Comparison of ENCODE assay signal across 17 mouse cellular contexts in the genomic region with DNA sequence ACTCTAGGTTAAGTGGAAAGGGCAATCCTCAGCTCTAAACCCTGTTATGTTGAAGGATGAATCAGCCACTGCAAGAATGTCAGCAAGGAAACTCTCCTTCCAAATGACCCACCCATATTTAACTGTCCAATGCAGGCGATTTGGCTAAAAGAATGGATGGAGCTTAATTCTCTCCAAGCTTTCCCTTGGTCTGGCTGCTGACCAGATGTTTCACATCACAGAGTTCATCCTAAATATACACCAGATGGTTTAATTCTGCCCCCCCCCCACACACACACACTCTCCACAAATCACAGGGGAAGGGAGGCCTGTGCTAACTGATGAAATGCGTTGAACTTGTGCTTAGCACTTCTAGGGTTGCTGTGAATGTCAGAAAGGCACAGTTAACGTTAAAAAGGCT. TPM values are rescaled to one million over a fixed set of nuclear protein-coding genes. Genes with fewer than 3 reads are reported as not detected.
DNase-seq lines count a peak whose midpoint lies in the region; ATAC-seq and TF ChIP-seq lines count a peak whose summit lies in the region.
"Had no signal": no experiment of that assay in that cellular context is flagged by ENCODE, and none has a peak within 500 bp of the region (broad histone marks: within the 10 kb centered on the region; RNA-seq: fewer than 3 reads in every experiment).

No protein-coding gene starts in this region.

- DNase-seq in heart, postnatal 4 days: peak; percentile 32
- no peak for DNase-seq in heart, postnatal 36 days
- DNase-seq in lung, postnatal 10 days: peak; percentile 30
- no peak for DNase-seq in lung, postnatal 4 days
- no peak for DNase-seq in urinary bladder, postnatal 4 days (ENCODE audit: low spot score in 2 of 2)
- DNase-seq in thymus, adult 2 months: no peak
- DNase-seq: B cell, adult 2 months; heart, adult 18-20 months; thymus, adult 18-20 months had no signal

- peak overlapping the region; percentile 15; the same call in 1 of the 2 replicates for H3K27ac ChIP-seq in intestine, embryonic 16.5 days (ENCODE audit: low read length)
- peak overlapping the region; percentile 31; the same call in 1 of the 2 replicates for H3K27ac ChIP-seq in stomach, embryonic 16.5 days (ENCODE audit: low read length)
- H3K27ac ChIP-seq in thymus, adult 2 months (ENCODE audit: control insufficient read depth, insufficient read depth, low read length): no peak overlapping the region
- H3K27ac ChIP-seq: embryonic facial prominence, embryonic 13.5 days had no signal

- H3K27me3 ChIP-seq in intestine, embryonic 16.5 days (replicated peaks; ENCODE audit: control insufficient read depth, insufficient read depth, low read length): no peaks in the 10 kb centered on the region
- H3K27me3 ChIP-seq in stomach, embryonic 16.5 days (ENCODE audit: control insufficient read depth, insufficient read depth, low read length): no peaks in the 10 kb centered on the region
- no peaks in the 10 kb centered on the region for H3K27me3 ChIP-seq in thymus, adult 2 months (ENCODE audit: control insufficient read depth, insufficient read depth, low read length)
- H3K27me3 ChIP-seq: embryonic facial prominence, embryonic 13.5 days had no signal

- H3K4me2 ChIP-seq in intestine, embryonic 16.5 days (ENCODE audit: low read depth, low read length): no peak overlapping the region
- no peak overlapping the region for H3K4me2 ChIP-seq in stomach, embryonic 16.5 days (ENCODE audit: low read depth, low read length)
- H3K4me2 ChIP-seq: embryonic facial prominence, embryonic 13.5 days had no signal

- TF ChIP-seq POLR2A in thymus, adult 2 months (IDR thresholded peaks at IDR 0.05; ENCODE audit: control insufficient read depth, extremely low read depth, insufficient read depth, low read length, poor library complexity): no peak

- no peak overlapping the region for H3K9ac ChIP-seq in intestine, embryonic 16.5 days (ENCODE audit: low read depth, low read length)
- H3K9ac ChIP-seq in stomach, embryonic 16.5 days (ENCODE audit: low read length): no peak overlapping the region
- H3K9ac ChIP-seq: embryonic facial prominence, embryonic 13.5 days had no signal

- peak; percentile 80 for ATAC-seq in intestine, embryonic 16.5 days
- ATAC-seq in stomach, embryonic 16.5 days (ENCODE audit: insufficient read depth, low FRiP score): peak; percentile 85

- 28% methylated on average over 3 of the region's 3 CpGs for WGBS in intestine, embryonic 16.5 days
- 34% methylated on average over 3 of the region's 3 CpGs for WGBS in stomach, embryonic 16.5 days
- WGBS in thymus, adult 2 months: 81% methylated on average over 3 of the region's 3 CpGs

- 0 out of 2 replicates have a peak, but pooled peaks cover 2% of the 10 kb centered on the region for H3K4me1 ChIP-seq in intestine, embryonic 16.5 days (ENCODE audit: control insufficient read depth, insufficient read depth, low read length)
- peaks cover 6% of the 10 kb centered on the region for H3K4me1 ChIP-seq in stomach, embryonic 16.5 days (ENCODE audit: control insufficient read depth, insufficient read depth, low read length)
- H3K4me1 ChIP-seq in thymus, adult 2 months (replicated peaks; ENCODE audit: control insufficient read depth, insufficient read depth, low read length): no peaks in the 10 kb centered on the region

- H3K36me3 ChIP-seq in intestine, embryonic 16.5 days (ENCODE audit: control insufficient read depth, insufficient read depth, low read length): no peaks in the 10 kb centered on the region
- H3K36me3 ChIP-seq in stomach, embryonic 16.5 days (ENCODE audit: control insufficient read depth, insufficient read depth, low read length): no peaks in the 10 kb centered on the region
- H3K36me3 ChIP-seq in thymus, adult 2 months (ENCODE audit: control insufficient read depth, insufficient read depth, low read length): no peaks in the 10 kb centered on the region
- H3K36me3 ChIP-seq: embryonic facial prominence, embryonic 13.5 days had no signal

- no peaks in the 10 kb centered on the region for H3K9me3 ChIP-seq in intestine, embryonic 16.5 days (ENCODE audit: control insufficient read depth, low read length)
- H3K9me3 ChIP-seq in stomach, embryonic 16.5 days (replicated peaks; ENCODE audit: control insufficient read depth, low read length): no peaks in the 10 kb centered on the region
- H3K9me3 ChIP-seq: embryonic facial prominence, embryonic 13.5 days had no signal

- no peak overlapping the region for H3K4me3 ChIP-seq in intestine, embryonic 16.5 days (ENCODE audit: low read length)
- no peak overlapping the region for H3K4me3 ChIP-seq in stomach, embryonic 16.5 days (replicated peaks; ENCODE audit: low read length)
- no peak overlapping the region for H3K4me3 ChIP-seq in thymus, adult 2 months (ENCODE audit: control insufficient read depth, insufficient read depth, low read length)
- H3K4me3 ChIP-seq: embryonic facial prominence, embryonic 13.5 days had no signal

- TF ChIP-seq CTCF in thymus, adult 2 months (IDR thresholded peaks at IDR 0.05; ENCODE audit: borderline replicate concordance, control insufficient read depth, extremely low read depth, insufficient read depth, low read length, poor library complexity): no peak

- intact Hi-C loops in heart, postnatal 36 days (cut with DNase I): no loop called here

RNA-seq across cellular contexts. Expression of a gene that starts 21.4 kb away (rescaled TPM):
- under 1 TPM in 1 of 2 experiments, not detected in 1; 0.63 TPM for total RNA-seq in heart, postnatal 4 days (2021)
- total RNA-seq in heart, postnatal 36 days (2021): not detected
- polyA plus RNA-seq in intestine, embryonic 16.5 days (2015; fragmentation: Nextera tagmentation; extraction: Ambion mirVana): not detected in 2 replicates
- polyA plus RNA-seq in stomach, embryonic 16.5 days (2015; fragmentation: Nextera tagmentation; extraction: Ambion mirVana): not detected in 2 replicates
- polyA plus RNA-seq in thymus, adult 2 months (2012; rRNA removed): not detected in 2 replicates
- total RNA-seq: adrenal gland, adult 18-20 months; heart, adult 18-20 months; hematopoietic stem cell, adult 5-6 weeks; left cerebral cortex, postnatal 36 days; megakaryocyte progenitor cell, adult 5-6 weeks had no signal
- polyA plus RNA-seq: neural tube, embryonic 11.5 days had no signal

Comparison
In these comparisons a context has a peak if more than half of its experiments do, and no peak if none do; other contexts are left out.
1. DNase-seq: peak in heart, postnatal 4 days (single experiment) and lung, postnatal 10 days (single experiment); none in heart, postnatal 36 days (0 of 2), lung, postnatal 4 days (0 of 2), urinary bladder, postnatal 4 days (0 of 2) and thymus, adult 2 months (single experiment).